Mouse (Mus musculus): ENCODE results near the gene Myof.

GRCm38 (mm10) chr19:37927911-37928310, 115.5 kb downstream of the Myof start:
- TF ChIP-seq EP300 (IDR thresholded peaks at IDR 0.05) (no peak), CTCF (IDR thresholded peaks at IDR 0.05) (no peak)
